Mouse (Mus musculus): ENCODE data around the gene Snrnp70. TPM values are rescaled to one million over a fixed set of nuclear protein-coding genes. Genes with fewer than 3 reads are reported as not detected.

Snrnp70 gene
- polyA plus RNA-seq (2014; fragmentation: Illumina TruSeq; extraction: RNeasy Lipid Tissue Mini Kit (QIAGEN cat#74804); ENCODE audit: low read depth, low replicate concordance), result 77.1 TPM

GRCm38 (mm10) chr7:45395578-45396336 lies at the start of gene Snrnp70:
Gene Snrnp70, minus strand, starts transcription at chr7:45395742.

GRCm38 (mm10) chr7:45437521-45438276 lies 42.2 kb upstream of the Snrnp70 start, which contains the start of gene Ruvbl2:
Gene Ruvbl2, minus strand, starts transcription at chr7:45438096.

DNA sequence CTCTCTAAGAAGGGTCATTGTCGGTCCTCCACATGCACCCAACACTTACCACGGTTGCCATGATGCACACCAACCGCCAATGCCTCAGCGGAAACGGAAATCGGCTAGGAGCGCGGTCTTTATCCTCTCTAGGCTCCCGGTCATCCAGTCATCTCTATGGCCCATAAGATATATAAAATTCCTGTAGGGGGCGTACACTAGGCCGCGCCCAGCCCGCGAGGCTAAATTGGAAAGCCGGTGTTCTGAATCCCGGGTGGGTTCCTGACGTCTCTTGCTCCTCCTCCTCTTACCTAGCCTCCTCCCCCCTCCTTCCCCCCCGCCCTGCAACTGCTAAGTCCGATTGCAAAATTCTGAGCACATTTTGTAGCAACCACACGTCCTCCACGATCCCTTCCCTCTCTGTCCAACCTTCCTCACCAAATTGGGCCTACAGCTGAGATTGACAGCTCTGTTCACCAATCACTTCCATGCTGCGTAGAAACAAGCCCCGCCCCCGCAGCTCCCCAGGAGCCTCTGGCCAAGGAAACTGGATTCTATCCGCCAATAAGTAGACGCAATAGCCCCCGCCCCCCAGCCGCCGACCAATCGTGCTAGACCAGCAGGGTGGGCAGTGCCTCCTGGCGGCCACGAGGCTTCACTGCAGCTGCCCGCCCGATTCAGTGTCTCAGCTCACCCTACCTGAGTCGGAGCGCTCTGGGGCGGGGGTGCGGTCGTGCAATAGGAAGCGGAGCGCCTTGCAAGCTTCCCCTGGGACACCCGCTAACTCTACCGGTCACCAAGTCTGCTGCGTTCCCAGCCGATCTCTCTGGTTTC lies 38.9 kb upstream of the Snrnp70 start, which contains the start of gene Gys1:
Gene Gys1 (plus strand): TSS at position 642 of the 813 bp plus-strand sequence.

GRCm38 (mm10) chr7:45420615-45420919 lies 25.0 kb upstream of the Snrnp70 start, which contains the start of gene Lhb:
Gene Lhb, plus strand, starts transcription at chr7:45420820.

GRCm38 (mm10) chr7:45413113-45413863 lies 17.7 kb upstream of the Snrnp70 start, which contains the start of gene Ntf5:
Gene Ntf5, plus strand, starts transcription at chr7:45413695.

GRCm38 (mm10) chr7:45405091-45406075 lies 9.8 kb upstream of the Snrnp70 start, which contains the start of gene Kcna7:
Gene Kcna7, plus strand, starts transcription at chr7:45405653.

GRCm38 (mm10) chr7:45370475-45371311 lies 24.8 kb downstream of the Snrnp70 start, which contains the start of gene Lin7b:
Gene Lin7b, minus strand, starts transcription at chr7:45370583.

GRCm38 (mm10) chr7:45366652-45367019 lies 28.9 kb downstream of the Snrnp70 start, which contains the start of gene Ppfia3:
Gene Ppfia3, minus strand, starts transcription at chr7:45367019.

GRCm38 (mm10) chr7:45335056-45335455 lies 60.5 kb downstream of the Snrnp70 start, which contains the start of gene Hrc:
Gene Hrc, plus strand, starts transcription at chr7:45335290.

DNA sequence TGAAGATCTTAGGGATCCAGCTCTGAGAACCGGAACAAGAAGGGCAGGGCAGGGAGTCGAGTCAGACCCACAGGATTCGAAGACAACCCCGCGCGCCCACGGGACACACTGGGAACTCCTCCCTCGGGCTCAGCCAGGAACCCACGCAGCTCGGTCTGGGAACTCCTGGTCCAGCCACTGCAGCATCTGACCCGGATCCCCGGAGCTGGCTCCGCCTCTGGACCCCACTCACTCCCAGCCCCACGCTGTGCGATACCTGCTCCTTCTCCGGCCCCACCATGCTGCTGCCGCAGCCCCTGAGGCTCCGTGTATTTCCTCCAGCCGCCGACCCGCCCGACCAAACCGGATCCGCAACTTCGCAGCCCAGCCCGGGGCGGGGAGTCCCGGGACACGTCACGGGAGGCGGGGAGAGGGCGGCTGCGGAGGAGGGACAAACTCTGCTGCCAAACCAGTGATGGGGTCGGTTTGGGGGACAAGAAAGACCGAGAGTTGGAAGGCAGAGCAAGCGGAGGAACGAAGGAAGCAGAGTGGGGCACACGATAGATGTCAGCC lies 62.0 kb downstream of the Snrnp70 start, which contains the start of gene Trpm4:
Gene Trpm4 (minus strand): TSS at position 350 of the 552 bp plus-strand sequence.

Other genes starting within 250 kb of the Snrnp70 start
- gene Pih1d1, start 241.4 kb downstream of the Snrnp70 start, polyA plus RNA-seq (2014; fragmentation: Illumina TruSeq; extraction: RNeasy Lipid Tissue Mini Kit (QIAGEN cat#74804); ENCODE audit: low read depth, low replicate concordance), result 2.8 TPM
- 2.0 TPM for gene Aldh16a1, start 241.2 kb downstream of the Snrnp70 start, polyA plus RNA-seq (2014; fragmentation: Illumina TruSeq; extraction: RNeasy Lipid Tissue Mini Kit (QIAGEN cat#74804); ENCODE audit: low read depth, low replicate concordance)
- not detected for gene Slc17a7, start 231.8 kb downstream of the Snrnp70 start, polyA plus RNA-seq (2014; fragmentation: Illumina TruSeq; extraction: RNeasy Lipid Tissue Mini Kit (QIAGEN cat#74804); ENCODE audit: low read depth, low replicate concordance)
- gene Gfy, start 216.2 kb downstream of the Snrnp70 start, polyA plus RNA-seq (2014; fragmentation: Illumina TruSeq; extraction: RNeasy Lipid Tissue Mini Kit (QIAGEN cat#74804); ENCODE audit: low read depth, low replicate concordance), result not detected
- gene Pth2, start 214.7 kb downstream of the Snrnp70 start, polyA plus RNA-seq (2014; fragmentation: Illumina TruSeq; extraction: RNeasy Lipid Tissue Mini Kit (QIAGEN cat#74804); ENCODE audit: low read depth, low replicate concordance), result not detected
- gene Ccdc155, start 190.8 kb downstream of the Snrnp70 start, polyA plus RNA-seq (2014; fragmentation: Illumina TruSeq; extraction: RNeasy Lipid Tissue Mini Kit (QIAGEN cat#74804); ENCODE audit: low read depth, low replicate concordance), result not detected
- not detected for gene Dkkl1, start 183.6 kb downstream of the Snrnp70 start, polyA plus RNA-seq (2014; fragmentation: Illumina TruSeq; extraction: RNeasy Lipid Tissue Mini Kit (QIAGEN cat#74804); ENCODE audit: low read depth, low replicate concordance)
- 2.2 TPM for gene Tead2, start 180.0 kb downstream of the Snrnp70 start, polyA plus RNA-seq (2014; fragmentation: Illumina TruSeq; extraction: RNeasy Lipid Tissue Mini Kit (QIAGEN cat#74804); ENCODE audit: low read depth, low replicate concordance)
- gene Cd37, start 156.6 kb downstream of the Snrnp70 start, polyA plus RNA-seq (2014; fragmentation: Illumina TruSeq; extraction: RNeasy Lipid Tissue Mini Kit (QIAGEN cat#74804); ENCODE audit: low read depth, low replicate concordance), result 0.52 TPM
- gene Slc6a16, start 154.7 kb downstream of the Snrnp70 start, polyA plus RNA-seq (2014; fragmentation: Illumina TruSeq; extraction: RNeasy Lipid Tissue Mini Kit (QIAGEN cat#74804); ENCODE audit: low read depth, low replicate concordance), result not detected
- gene Slc6a21, start 118.2 kb downstream of the Snrnp70 start, polyA plus RNA-seq (2014; fragmentation: Illumina TruSeq; extraction: RNeasy Lipid Tissue Mini Kit (QIAGEN cat#74804); ENCODE audit: low read depth, low replicate concordance), result not detected
- gene Trpm4, start 62.0 kb downstream of the Snrnp70 start, polyA plus RNA-seq (2014; fragmentation: Illumina TruSeq; extraction: RNeasy Lipid Tissue Mini Kit (QIAGEN cat#74804); ENCODE audit: low read depth, low replicate concordance), result 0.29 TPM
- gene Hrc, start 60.5 kb downstream of the Snrnp70 start, polyA plus RNA-seq (2014; fragmentation: Illumina TruSeq; extraction: RNeasy Lipid Tissue Mini Kit (QIAGEN cat#74804); ENCODE audit: low read depth, low replicate concordance), result 0.87 TPM
- gene Ppfia3, start 28.7 kb downstream of the Snrnp70 start, polyA plus RNA-seq (2014; fragmentation: Illumina TruSeq; extraction: RNeasy Lipid Tissue Mini Kit (QIAGEN cat#74804); ENCODE audit: low read depth, low replicate concordance), result not detected
- gene Lin7b, start 25.2 kb downstream of the Snrnp70 start, polyA plus RNA-seq (2014; fragmentation: Illumina TruSeq; extraction: RNeasy Lipid Tissue Mini Kit (QIAGEN cat#74804); ENCODE audit: low read depth, low replicate concordance), result not detected
- gene Kcna7, start 9.9 kb upstream of the Snrnp70 start, polyA plus RNA-seq (2014; fragmentation: Illumina TruSeq; extraction: RNeasy Lipid Tissue Mini Kit (QIAGEN cat#74804); ENCODE audit: low read depth, low replicate concordance), result not detected
- gene Ntf5, start 18.0 kb upstream of the Snrnp70 start, polyA plus RNA-seq (2014; fragmentation: Illumina TruSeq; extraction: RNeasy Lipid Tissue Mini Kit (QIAGEN cat#74804); ENCODE audit: low read depth, low replicate concordance), result not detected
- not detected for gene Lhb, start 25.1 kb upstream of the Snrnp70 start, polyA plus RNA-seq (2014; fragmentation: Illumina TruSeq; extraction: RNeasy Lipid Tissue Mini Kit (QIAGEN cat#74804); ENCODE audit: low read depth, low replicate concordance)
- gene Gys1, start 39.1 kb upstream of the Snrnp70 start, polyA plus RNA-seq (2014; fragmentation: Illumina TruSeq; extraction: RNeasy Lipid Tissue Mini Kit (QIAGEN cat#74804); ENCODE audit: low read depth, low replicate concordance), result 5.4 TPM
- gene Ruvbl2, start 42.4 kb upstream of the Snrnp70 start, polyA plus RNA-seq (2014; fragmentation: Illumina TruSeq; extraction: RNeasy Lipid Tissue Mini Kit (QIAGEN cat#74804); ENCODE audit: low read depth, low replicate concordance), result 0.76 TPM
- 6.7 TPM for gene Ftl1, start 64.1 kb upstream of the Snrnp70 start, polyA plus RNA-seq (2014; fragmentation: Illumina TruSeq; extraction: RNeasy Lipid Tissue Mini Kit (QIAGEN cat#74804); ENCODE audit: low read depth, low replicate concordance)
- gene Bax, start 71.2 kb upstream of the Snrnp70 start, polyA plus RNA-seq (2014; fragmentation: Illumina TruSeq; extraction: RNeasy Lipid Tissue Mini Kit (QIAGEN cat#74804); ENCODE audit: low read depth, low replicate concordance), result 1.1 TPM
- gene Tulp2, start 86.1 kb upstream of the Snrnp70 start, polyA plus RNA-seq (2014; fragmentation: Illumina TruSeq; extraction: RNeasy Lipid Tissue Mini Kit (QIAGEN cat#74804); ENCODE audit: low read depth, low replicate concordance), result not detected
- gene Gm45808, start 91.1 kb upstream of the Snrnp70 start, polyA plus RNA-seq (2014; fragmentation: Illumina TruSeq; extraction: RNeasy Lipid Tissue Mini Kit (QIAGEN cat#74804); ENCODE audit: low read depth, low replicate concordance), result not detected
- 122 TPM for gene Dhdh, start 93.1 kb upstream of the Snrnp70 start, polyA plus RNA-seq (2014; fragmentation: Illumina TruSeq; extraction: RNeasy Lipid Tissue Mini Kit (QIAGEN cat#74804); ENCODE audit: low read depth, low replicate concordance)
- 68.5 TPM for gene Nucb1, start 114.7 kb upstream of the Snrnp70 start, polyA plus RNA-seq (2014; fragmentation: Illumina TruSeq; extraction: RNeasy Lipid Tissue Mini Kit (QIAGEN cat#74804); ENCODE audit: low read depth, low replicate concordance)
- gene Ppp1r15a, start 130.5 kb upstream of the Snrnp70 start, polyA plus RNA-seq (2014; fragmentation: Illumina TruSeq; extraction: RNeasy Lipid Tissue Mini Kit (QIAGEN cat#74804); ENCODE audit: low read depth, low replicate concordance), result 3.1 TPM
- gene Plekha4, start 130.6 kb upstream of the Snrnp70 start, polyA plus RNA-seq (2014; fragmentation: Illumina TruSeq; extraction: RNeasy Lipid Tissue Mini Kit (QIAGEN cat#74804); ENCODE audit: low read depth, low replicate concordance), result 1.2 TPM
- not detected for gene Hsd17b14, start 159.2 kb upstream of the Snrnp70 start, polyA plus RNA-seq (2014; fragmentation: Illumina TruSeq; extraction: RNeasy Lipid Tissue Mini Kit (QIAGEN cat#74804); ENCODE audit: low read depth, low replicate concordance)
- 8.7 TPM for gene Bcat2, start 174.4 kb upstream of the Snrnp70 start, polyA plus RNA-seq (2014; fragmentation: Illumina TruSeq; extraction: RNeasy Lipid Tissue Mini Kit (QIAGEN cat#74804); ENCODE audit: low read depth, low replicate concordance)
- gene Fgf21, start 219.7 kb upstream of the Snrnp70 start, polyA plus RNA-seq (2014; fragmentation: Illumina TruSeq; extraction: RNeasy Lipid Tissue Mini Kit (QIAGEN cat#74804); ENCODE audit: low read depth, low replicate concordance), result not detected
- gene Fut1, start 221.5 kb upstream of the Snrnp70 start, polyA plus RNA-seq (2014; fragmentation: Illumina TruSeq; extraction: RNeasy Lipid Tissue Mini Kit (QIAGEN cat#74804); ENCODE audit: low read depth, low replicate concordance), result not detected
- not detected for gene Izumo1, start 226.1 kb upstream of the Snrnp70 start, polyA plus RNA-seq (2014; fragmentation: Illumina TruSeq; extraction: RNeasy Lipid Tissue Mini Kit (QIAGEN cat#74804); ENCODE audit: low read depth, low replicate concordance)
- gene Rasip1, start 231.7 kb upstream of the Snrnp70 start, polyA plus RNA-seq (2014; fragmentation: Illumina TruSeq; extraction: RNeasy Lipid Tissue Mini Kit (QIAGEN cat#74804); ENCODE audit: low read depth, low replicate concordance), result 0.23 TPM
- 0.17 TPM for gene Mamstr, start 244.2 kb upstream of the Snrnp70 start, polyA plus RNA-seq (2014; fragmentation: Illumina TruSeq; extraction: RNeasy Lipid Tissue Mini Kit (QIAGEN cat#74804); ENCODE audit: low read depth, low replicate concordance)

All from adrenal gland, adult 10 weeks (tissue).